Mouse (Mus musculus): Measurements from ENCODE around the gene Ufl1. TPM values are rescaled to one million over a fixed set of nuclear protein-coding genes. Genes with fewer than 3 reads are reported as not detected.
"Not testable (repeated sequence)": the region's sequence is repeated elsewhere in the genome, so short reads cannot be mapped to it uniquely, and the experiment has no call there.

Ufl1 gene
- total RNA-seq (2021): 10 to 100 TPM; 27.9 to 28.6 TPM
- long read RNA-seq, experiment 1, full-length matches to known transcripts: 24 of 63 reads
- long read RNA-seq, experiment 1, partial matches to known transcripts: 9 of 63 reads
- long read RNA-seq, experiment 1, other reads (novel, unspliced or antisense): 30 of 63 reads
- long read RNA-seq, experiment 2, full-length matches to known transcripts: 19 of 46 reads
- long read RNA-seq, experiment 2, partial matches to known transcripts: 4 of 46 reads
- long read RNA-seq, experiment 2, other reads (novel, unspliced or antisense): 23 of 46 reads

DNA sequence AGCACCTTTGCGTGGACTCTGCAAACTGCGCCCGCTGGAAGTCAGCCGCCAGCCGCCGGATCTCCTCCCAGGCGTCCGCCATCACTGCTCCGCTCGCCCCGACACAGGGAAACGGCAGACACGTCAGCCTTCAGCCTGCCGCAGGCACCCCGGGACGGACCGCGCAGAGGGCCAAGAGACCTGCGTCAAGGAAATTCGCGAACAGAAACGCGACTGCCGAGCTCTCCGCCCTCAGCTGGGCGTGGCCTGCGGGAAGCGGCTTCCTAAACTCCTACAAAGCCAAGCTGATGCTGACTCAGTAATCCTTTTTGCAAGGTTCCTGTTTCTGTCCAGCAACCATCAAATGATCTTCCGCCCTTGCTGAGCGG, at the start of gene Ufl1:
TSS of gene Ufl1 (minus strand) at position 151 of the 368 bp plus-strand sequence.
- intact Hi-C loops (cut with DNase I): loop anchor here (2.0 to 10.0 kb wide), 3 partner anchors 519 to 1213 kb away; partner anchors contain the start of genes Fut9 and Manea
- no peak for TF ChIP-seq CTCF (IDR thresholded peaks at IDR 0.05)
- Histone ChIP-seq H3K27ac (peak within 1 kb of the TSS; percentile 98), H3K4me3 (peak within 1 kb of the TSS; percentile 100)
- peak; percentile 98 to 99 for DNase-seq (ENCODE audit: extremely low spot score in 1 of 2, low spot score in 2 of 2)

DNA sequence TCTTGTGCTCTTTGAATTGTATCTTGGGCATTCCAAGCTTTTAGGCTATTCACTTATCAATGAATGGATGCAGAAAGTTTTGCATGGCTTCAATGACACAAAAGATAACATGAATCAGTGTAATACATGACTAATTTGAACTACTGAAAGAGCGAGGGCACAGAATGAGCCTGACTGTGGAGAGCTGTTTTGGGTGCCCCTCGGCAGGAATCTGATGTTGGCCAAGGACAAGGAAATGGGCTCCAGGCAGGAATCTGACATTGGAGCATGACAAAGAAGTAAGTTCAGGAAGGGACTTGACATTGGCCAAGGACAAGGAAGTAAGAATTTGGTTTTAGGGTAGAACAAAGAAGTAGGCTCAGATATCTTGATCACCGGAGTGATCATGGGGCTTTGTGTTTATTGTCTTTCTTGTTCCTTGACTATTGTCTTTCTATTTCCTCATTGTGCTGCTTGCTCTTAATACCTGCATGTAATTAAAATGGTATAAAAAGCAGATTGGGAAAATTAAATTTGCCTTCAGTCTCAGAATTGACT, 44.1 kb upstream of the Ufl1 start:
- no peak for TF ChIP-seq CTCF (IDR thresholded peaks at IDR 0.05)
- Histone ChIP-seq H3K4me3 (no peak overlapping the region), H3K27ac (no peak overlapping the region)
- intact Hi-C loops (cut with DNase I): no loop called here
- DNase-seq (ENCODE audit: extremely low spot score in 1 of 2, low spot score in 2 of 2): no peak

GRCm38 (mm10) chr4:25322631-25323178, 41.1 kb upstream of the Ufl1 start:
- DNase-seq (ENCODE audit: extremely low spot score in 1 of 2, low spot score in 2 of 2): no peak
- no peak for TF ChIP-seq CTCF (IDR thresholded peaks at IDR 0.05)
- intact Hi-C loops (cut with DNase I): no loop called here

DNA sequence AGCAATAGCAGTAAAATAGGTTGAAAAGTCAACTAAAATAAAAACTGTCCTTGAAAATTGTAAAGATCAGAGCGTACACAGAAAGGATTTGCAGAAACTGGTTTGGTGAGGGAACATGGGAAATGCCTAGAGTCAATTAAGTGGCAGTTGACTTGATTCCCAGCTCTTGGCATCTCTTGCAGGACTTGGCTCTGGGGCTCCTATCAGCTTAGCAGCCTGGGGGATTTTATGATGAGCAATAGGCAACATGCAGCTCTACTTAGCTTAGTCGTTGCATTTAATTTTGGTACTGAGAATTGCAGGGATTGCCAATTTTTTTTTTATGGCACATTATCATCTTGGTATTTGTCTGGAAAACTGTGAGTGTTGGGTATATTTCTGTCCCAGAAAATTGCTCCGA, 32.1 kb upstream of the Ufl1 start:
- Histone ChIP-seq H3K27ac (no peak overlapping the region), H3K4me3 (no peak overlapping the region)
- TF ChIP-seq CTCF (IDR thresholded peaks at IDR 0.05): no peak
- DNase-seq (ENCODE audit: extremely low spot score in 1 of 2, low spot score in 2 of 2): no peak
- intact Hi-C loops (cut with DNase I): no loop called here

More at GRCm38 (mm10) chr4:25322631-25323178, 41.1 kb upstream of the Ufl1 start:
- no peak overlapping the region for H3K4me3 ChIP-seq
- no peak overlapping the region for H3K27ac ChIP-seq

GRCm38 (mm10) chr4:25285002-25285401, 3.4 kb upstream of the Ufl1 start:
- DNase-seq (ENCODE audit: extremely low spot score in 1 of 2, low spot score in 2 of 2); H3K4me3 ChIP-seq; H3K27ac ChIP-seq: not testable (repeated sequence)
- intact Hi-C loops (cut with DNase I): loop anchor here (10.0 kb wide), 1 partner anchor 1210 kb away; no protein-coding TSS in a partner anchor

DNA sequence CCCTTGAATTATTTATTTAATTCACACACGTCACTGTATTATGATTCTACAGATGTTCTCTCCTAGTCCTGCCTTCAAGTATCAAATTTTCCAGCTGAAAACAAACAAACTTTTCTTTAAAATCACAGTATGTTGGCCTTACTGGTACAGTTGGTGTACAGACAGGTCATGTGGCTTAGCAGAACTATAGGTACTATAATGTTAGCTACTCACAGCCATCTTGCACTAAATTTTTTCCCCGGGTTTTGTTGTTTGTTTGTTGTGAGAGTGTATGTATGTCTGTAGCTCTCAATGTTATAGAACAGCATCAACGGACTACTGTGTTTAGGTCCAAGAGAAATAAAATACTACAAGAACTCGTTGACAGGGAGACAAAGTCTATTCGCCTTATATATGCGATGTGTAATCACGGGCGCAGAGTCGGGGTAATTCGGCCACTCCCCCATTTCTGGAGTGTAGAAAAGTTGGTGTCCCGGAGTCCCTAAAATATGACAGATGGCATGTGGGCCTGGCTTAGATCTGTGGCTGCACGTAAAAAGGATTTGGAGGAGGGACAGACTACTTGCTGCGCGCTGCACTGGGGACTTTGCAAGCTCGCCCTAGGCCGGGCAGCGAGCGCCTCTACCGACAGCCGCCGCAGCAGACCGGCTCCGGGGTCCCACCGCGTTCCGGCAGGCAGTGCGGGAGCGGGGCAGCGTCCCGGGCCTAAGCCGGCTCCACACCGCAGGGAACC, 517 bp downstream of the Ufl1 start:
- no peak for DNase-seq (ENCODE audit: extremely low spot score in 1 of 2, low spot score in 2 of 2)
- intact Hi-C loops (cut with DNase I): loop anchor here (2.0 to 10.0 kb wide), 3 partner anchors 520 to 1214 kb away; partner anchors contain the start of genes Fut9 and Manea
- Histone ChIP-seq H3K27ac (peak overlapping the region; percentile 98), H3K4me3 (peak overlapping the region; percentile 100)
- peak; percentile 37 for TF ChIP-seq CTCF (IDR thresholded peaks at IDR 0.05)

DNA sequence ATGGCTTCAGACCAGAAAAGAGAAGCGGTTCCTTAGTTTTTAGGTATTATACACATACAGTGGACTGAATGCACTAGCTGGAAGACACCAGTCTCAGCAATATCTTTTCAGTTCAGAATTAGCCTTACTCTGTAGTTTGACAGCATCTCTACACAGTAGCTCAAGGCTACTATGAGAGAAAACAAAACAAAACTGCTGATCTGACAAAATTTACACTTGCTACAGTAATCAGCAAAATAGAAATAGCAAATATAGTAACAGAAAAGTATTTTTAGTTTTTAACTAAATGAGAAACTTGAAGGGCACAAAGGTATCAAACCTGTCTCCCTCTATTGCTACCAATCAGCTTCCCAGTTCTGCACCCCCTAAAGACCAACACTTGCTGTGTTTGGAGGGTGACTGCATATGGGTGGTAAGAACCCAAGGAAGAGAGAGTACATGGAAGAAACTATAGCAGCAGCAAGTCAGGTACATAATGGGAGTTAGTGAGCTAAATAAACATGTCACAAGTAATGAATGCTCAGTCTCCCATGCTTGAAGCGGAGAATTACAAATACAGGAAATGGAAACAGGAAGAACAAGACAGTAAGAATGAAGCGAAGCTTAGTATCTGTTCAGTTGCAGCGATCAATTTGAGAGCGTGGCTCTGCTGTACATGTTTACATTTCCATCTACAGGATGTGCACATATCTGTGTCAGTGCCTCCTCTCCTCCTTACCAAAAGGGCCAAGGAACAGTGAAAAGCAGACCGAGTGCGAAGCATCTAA, 8.6 kb downstream of the Ufl1 start:
- intact Hi-C loops (cut with DNase I): loop anchor here (2.0 kb wide), 1 partner anchor 14 kb away; no protein-coding TSS in a partner anchor
- H3K4me3 ChIP-seq: no peak overlapping the region
- no peak for DNase-seq (ENCODE audit: extremely low spot score in 1 of 2, low spot score in 2 of 2)
- TF ChIP-seq CTCF (IDR thresholded peaks at IDR 0.05): no peak
- H3K27ac ChIP-seq: no peak overlapping the region

DNA sequence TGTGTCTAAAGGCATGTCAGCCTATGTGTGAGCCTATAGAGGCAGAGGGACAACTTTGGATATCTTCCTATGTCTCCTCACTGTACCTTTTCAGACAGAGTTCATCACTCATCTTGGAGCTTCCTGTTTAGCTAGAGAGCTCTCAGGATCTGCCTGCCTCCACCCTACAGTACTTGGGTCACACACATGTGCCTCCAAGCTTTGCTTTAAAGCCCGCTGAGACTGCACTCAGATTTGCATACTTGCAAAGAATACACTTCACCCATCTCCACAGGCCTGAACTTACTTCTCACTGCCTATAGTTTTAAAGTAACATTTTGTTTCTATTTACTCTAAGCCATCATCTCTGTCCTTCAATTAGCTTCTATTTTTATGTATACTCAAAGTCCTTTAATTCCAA, 9.7 kb downstream of the Ufl1 start:
- no peak for DNase-seq (ENCODE audit: extremely low spot score in 1 of 2, low spot score in 2 of 2)
- Histone ChIP-seq H3K4me3 (no peak overlapping the region), H3K27ac (no peak overlapping the region)
- intact Hi-C loops (cut with DNase I): loop anchor here (2.0 kb wide), 1 partner anchor 13 kb away; no protein-coding TSS in a partner anchor
- TF ChIP-seq CTCF (IDR thresholded peaks at IDR 0.05): no peak

DNA sequence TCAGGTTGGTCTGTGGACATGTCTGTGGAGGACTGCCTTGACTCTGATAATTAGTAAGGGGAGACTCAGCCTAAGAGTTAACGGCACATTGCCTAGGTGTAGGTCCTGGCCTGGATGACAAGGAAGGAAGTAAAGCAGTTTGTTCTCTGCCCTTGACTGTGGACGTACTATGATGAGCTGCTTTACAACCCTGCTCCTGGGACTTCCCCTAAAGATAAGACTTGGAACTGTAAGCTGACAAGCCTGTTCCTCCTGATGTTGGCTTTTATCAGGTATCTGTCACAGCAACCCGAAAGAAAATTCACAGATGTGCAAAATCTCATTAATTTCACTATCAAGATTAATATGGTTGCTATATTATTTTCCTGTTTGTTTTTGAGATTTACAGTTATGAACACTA, 14.5 kb downstream of the Ufl1 start:
- intact Hi-C loops (cut with DNase I): no loop called here
- Histone ChIP-seq H3K4me3 (no peak overlapping the region), H3K27ac (no peak overlapping the region)
- no peak for DNase-seq (ENCODE audit: extremely low spot score in 1 of 2, low spot score in 2 of 2)
- no peak for TF ChIP-seq CTCF (IDR thresholded peaks at IDR 0.05)

- intact Hi-C loops (cut with DNase I): loop anchor here (2.0 kb wide), 1 partner anchor 15 kb away; no protein-coding TSS in a partner anchor
- H3K4me3 ChIP-seq: no peak overlapping the region
- DNase-seq (ENCODE audit: extremely low spot score in 1 of 2, low spot score in 2 of 2): no peak
- no peak overlapping the region for H3K27ac ChIP-seq
- TF ChIP-seq CTCF (IDR thresholded peaks at IDR 0.05): no peak
Observed at GRCm38 (mm10) chr4:25257822-25258398, 23.7 kb downstream of the Ufl1 start.

DNA sequence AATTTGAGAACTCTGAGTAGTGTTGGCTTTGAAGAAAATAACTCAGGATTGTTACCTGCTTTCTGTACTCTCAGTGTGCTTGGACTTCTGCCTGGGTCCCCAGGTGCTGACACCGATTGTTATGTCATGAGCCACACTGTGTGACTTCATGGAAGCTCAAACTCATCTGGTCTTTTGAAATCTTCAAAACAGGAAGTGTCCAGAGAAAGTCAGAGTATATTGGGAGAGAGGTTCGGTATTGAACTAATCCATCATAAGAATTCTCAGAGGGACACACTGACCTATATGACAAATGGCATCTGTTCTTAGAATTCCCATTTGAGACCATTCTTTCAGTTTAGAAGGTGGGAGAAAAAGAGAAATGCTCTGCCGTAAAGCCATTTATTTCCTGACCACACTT, 38.8 kb downstream of the Ufl1 start, which contains the start of gene Fhl5:
TSS of gene Fhl5 (minus strand) at position 101 of the 400 bp plus-strand sequence.
- no peak for TF ChIP-seq CTCF (IDR thresholded peaks at IDR 0.05)
- H3K27ac ChIP-seq: no peak within 1 kb of the TSS
- no peak within 1 kb of the TSS for H3K4me3 ChIP-seq
- no peak for DNase-seq (ENCODE audit: extremely low spot score in 1 of 2, low spot score in 2 of 2)
- intact Hi-C loops (cut with DNase I): no loop called here

DNA sequence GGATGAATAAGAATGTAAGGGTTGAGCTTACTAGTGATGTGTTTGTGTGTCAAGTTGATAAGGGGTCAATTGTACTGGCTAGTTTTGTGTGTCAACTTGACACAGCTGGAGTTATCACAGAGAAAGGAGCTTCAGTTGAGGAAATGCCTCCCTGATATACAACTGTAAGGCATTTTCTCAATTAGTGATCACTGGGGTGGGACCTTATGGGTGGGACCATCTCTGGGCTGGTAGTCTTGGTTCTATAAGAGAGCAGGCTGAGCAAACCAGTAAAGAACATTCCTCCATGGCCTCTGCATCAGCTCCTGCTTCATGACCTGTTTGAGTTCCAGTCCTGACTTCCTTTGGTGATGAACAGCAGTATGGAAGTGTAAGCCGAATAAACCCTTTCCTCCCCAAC, 46.0 kb downstream of the Ufl1 start:
- intact Hi-C loops (cut with DNase I); DNase-seq (ENCODE audit: extremely low spot score in 1 of 2, low spot score in 2 of 2); H3K4me3 ChIP-seq; H3K27ac ChIP-seq: not testable (repeated sequence)

DNA sequence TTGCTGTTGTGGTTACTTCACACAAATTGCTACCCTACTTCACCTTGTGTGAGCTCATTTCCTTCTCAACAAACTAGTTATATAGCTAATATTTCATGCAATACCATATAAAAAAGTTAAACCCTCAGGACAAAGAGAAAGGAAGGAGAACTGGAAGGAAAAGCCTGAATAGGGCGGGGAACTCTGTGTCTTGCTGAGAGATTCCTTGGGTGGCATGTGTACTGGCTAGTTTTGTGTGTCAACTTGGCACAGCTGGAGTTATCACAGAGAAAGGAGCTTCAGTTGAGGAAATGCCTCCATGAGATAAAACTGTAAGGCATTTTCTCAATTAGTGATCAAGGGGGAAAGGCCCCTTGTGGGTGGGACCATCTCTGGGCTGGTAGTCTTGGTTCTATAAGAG, 47.9 kb downstream of the Ufl1 start:
- H3K27ac ChIP-seq; intact Hi-C loops (cut with DNase I); DNase-seq (ENCODE audit: extremely low spot score in 1 of 2, low spot score in 2 of 2); H3K4me3 ChIP-seq: not testable (repeated sequence)
